16 mouse cellular contexts compared by ENCODE assay signal in the genomic region with DNA sequence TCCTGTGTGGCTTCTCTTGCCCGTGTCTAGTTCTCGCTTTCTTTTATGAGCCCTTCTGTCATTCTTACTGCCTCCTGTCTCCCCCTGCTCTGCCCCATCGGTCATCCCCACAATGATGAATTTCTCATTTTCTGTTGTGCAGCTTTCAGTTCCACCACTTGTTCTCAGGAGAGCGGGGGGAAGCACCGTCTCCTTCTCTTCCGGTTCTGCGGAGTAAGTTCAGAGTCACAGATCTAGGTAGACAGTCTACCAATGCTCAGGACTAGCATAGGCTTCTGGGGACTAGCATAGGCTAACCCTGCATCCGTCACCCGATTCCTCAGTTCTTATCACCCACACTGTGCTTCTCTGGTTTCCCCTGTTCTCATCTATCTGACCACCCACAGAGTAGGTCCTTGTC. TPM values are rescaled to one million over a fixed set of nuclear protein-coding genes. Genes with fewer than 3 reads are reported as not detected.
DNase-seq lines count a peak whose midpoint lies in the region; ATAC-seq and TF ChIP-seq lines count a peak whose summit lies in the region.
"Had no signal": no experiment of that assay in that cellular context is flagged by ENCODE, and none has a peak within 500 bp of the region (broad histone marks: within the 10 kb centered on the region; RNA-seq: fewer than 3 reads in every experiment).

No protein-coding gene starts in this region.

- H3K36me3 ChIP-seq in spleen, adult 2 months (ENCODE audit: control insufficient read depth, insufficient read depth, low read length), result no peaks in the 10 kb centered on the region
- H3K36me3 ChIP-seq: limb, embryonic 10.5 days had no signal

- no peaks in the 10 kb centered on the region for H3K27me3 ChIP-seq in spleen, adult 2 months (ENCODE audit: control insufficient read depth, insufficient read depth, low read length)

- peak overlapping the region; percentile 78 for H3K27ac ChIP-seq in spleen, adult 2 months (ENCODE audit: insufficient read depth, low read length)
- H3K27ac ChIP-seq: gastrocnemius, adult 2 months; limb, embryonic 10.5 days had no signal

- DNase-seq in spleen, adult 2 months (ENCODE audit: low read depth in 1 of 2, low spot score in 2 of 2), result peak; percentile 35 to 43
- DNase-seq in spleen, adult 12 weeks (ENCODE audit: low spot score), result no peak
- peak; percentile 13 to 39 for DNase-seq in natural killer cell, adult 2 months (ENCODE audit: low spot score in 2 of 2)
- DNase-seq in right cerebral cortex, adult 2 months (ENCODE audit: low spot score in 2 of 2), result no peak
- no peak for DNase-seq in adrenal gland, adult (ENCODE audit: inconsistent age in 2 of 2, low spot score in 1 of 2)
- no peak for DNase-seq in cerebellum, postnatal 25 days
- DNase-seq: adrenal gland, adult 8-10 months; cerebellum, adult 9-11 months; gastrocnemius, adult 2 months; kidney, adult 8-10 months; kidney, postnatal 4 days; lung, adult 18-20 months; lung, postnatal 14 days had no signal

- H3K4me1 ChIP-seq in spleen, adult 2 months (ENCODE audit: control insufficient read depth, insufficient read depth, insufficient read length), result peaks cover 30% of the 10 kb centered on the region; the same call in 1 of the 2 replicates

- H3K4me3 ChIP-seq in spleen, adult 2 months (ENCODE audit: extremely low read depth, insufficient read depth, insufficient read length), result 0 out of 2 replicates have a peak overlapping the region, but pooled peaks have one; percentile 5
- H3K4me3 ChIP-seq: gastrocnemius, adult 2 months; limb, embryonic 10.5 days had no signal

- peak; percentile 88 for ATAC-seq in CD4-positive, CD25-positive, alpha-beta regulatory T cell, adult 4 months
- ATAC-seq in granulocyte monocyte progenitor cell, adult 5-6 weeks (replicated peaks; ENCODE audit: poor library complexity, severe bottlenecking), result peak; percentile 24

- no peak for TF ChIP-seq CTCF in spleen, adult 2 months (IDR thresholded peaks at IDR 0.05; ENCODE audit: extremely low read depth, insufficient read depth, insufficient read length, insufficient replicate concordance)

- 39% methylated on average over 9 of the region's 9 CpGs for WGBS in spleen, adult 2 months

- no peak for TF ChIP-seq POLR2A in spleen, adult 2 months (IDR thresholded peaks at IDR 0.05; ENCODE audit: low read depth, low read length)

RNA-seq across cellular contexts. Expression of gene Elk3, which starts 45.2 kb away (rescaled TPM):
- polyA plus RNA-seq in spleen, adult 2 months (2012; rRNA removed), result 37.4 and 48.6 TPM in 2 replicates
- polyA plus RNA-seq in CD4-positive, CD25-positive, alpha-beta regulatory T cell, adult 4 months (2017; shearing (Covaris generic)), result 10 to 100 TPM; 26.0 to 26.3 TPM
- 32.0 and 34.6 TPM in 2 replicates for total RNA-seq in granulocyte monocyte progenitor cell, adult 5-6 weeks (2014; fragmentation: Nextera tagmentation)
- 16.3 and 19.0 TPM in 2 replicates for total RNA-seq in granulocyte monocyte progenitor cell, adult 5-6 weeks (2017)

Comparison
In these comparisons a context has a peak if more than half of its experiments do, and no peak if none do; other contexts are left out.
1. DNase-seq: peak in spleen, adult 2 months (2 of 2) and natural killer cell, adult 2 months (2 of 2); none in spleen, adult 12 weeks (single experiment), right cerebral cortex, adult 2 months (0 of 2), adrenal gland, adult (0 of 2) and cerebellum, postnatal 25 days (0 of 2).